Mouse (Mus musculus): ENCODE results near the gene Nol4l. TPM values are rescaled to one million over a fixed set of nuclear protein-coding genes. Genes with fewer than 3 reads are reported as not detected.

Nol4l gene
- polyA plus RNA-seq, 2 experiments: 3.7 to 5.7 TPM

- DNase-seq (ENCODE audit: low read depth in 3 of 3, low spot score in 3 of 3): peak; percentile 67 to 74 (median 71)
- H3K4me2 ChIP-seq (ENCODE audit: low read depth): peak overlapping the region; percentile 59
- WGBS (ENCODE audit: insufficient replicate concordance): 29% methylated on average over 9 of the region's 9 CpGs
- H3K9me3 ChIP-seq (ENCODE audit: control insufficient read depth, low read length): no peaks in the 10 kb centered on the region
- H3K27ac ChIP-seq: peak overlapping the region; percentile 79
- H3K4me1 ChIP-seq (replicated peaks; ENCODE audit: control insufficient read depth in 2 of 2, insufficient read depth in 2 of 2, low read length in 1 of 2): peaks cover 36 to 50% of the 10 kb centered on the region in 2 experiments
- H3K4me3 ChIP-seq (ENCODE audit: insufficient read depth in 1 of 2, low read depth in 2 of 2, low read length in 2 of 2): no peak overlapping the region
- H3K27me3 ChIP-seq (ENCODE audit: control insufficient read depth, insufficient read depth, low read length): no peaks in the 10 kb centered on the region
- peak; percentile 81 for ATAC-seq (ENCODE audit: insufficient read depth)
- peak overlapping the region; percentile 49 for H3K9ac ChIP-seq (replicated peaks)
- H3K36me3 ChIP-seq (replicated peaks; ENCODE audit: control insufficient read depth, insufficient read depth, low read depth): no peaks in the 10 kb centered on the region
- TF ChIP-seq CTCF (IDR thresholded peaks at IDR 0.05; ENCODE audit: low read depth) (peak; percentile 43; the same call in 1 of the 2 replicates), EP300 (IDR thresholded peaks at IDR 0.05; ENCODE audit: low read depth) (peak; percentile 90)
These were observed 74.8 kb downstream of the Nol4l start for GRCm38 (mm10) chr2:153454841-153455506.

GRCm38 (mm10) chr2:153453961-153454759 is 75.6 kb downstream of the Nol4l start:
- Histone ChIP-seq H3K27me3 (ENCODE audit: control insufficient read depth, insufficient read depth, low read length) (no peaks in the 10 kb centered on the region), H3K36me3 (replicated peaks; ENCODE audit: control insufficient read depth, insufficient read depth, low read depth) (no peaks in the 10 kb centered on the region)

GRCm38 (mm10) chr2:153448519-153448918 is 81.3 kb downstream of the Nol4l start:
- peaks cover 21% of the 10 kb centered on the region for H3K27me3 ChIP-seq (ENCODE audit: control insufficient read depth, insufficient read depth, low read length)
- no peak overlapping the region for H3K4me3 ChIP-seq (ENCODE audit: insufficient read depth in 1 of 2, low read depth in 2 of 2, low read length in 2 of 2)
- no peaks in the 10 kb centered on the region for H3K36me3 ChIP-seq (replicated peaks; ENCODE audit: control insufficient read depth, insufficient read depth, low read depth)
- ATAC-seq (ENCODE audit: insufficient read depth) (no peak), DNase-seq (ENCODE audit: low read depth in 3 of 3, low spot score in 3 of 3) (no peak)
- H3K4me2 ChIP-seq (ENCODE audit: low read depth): no peak overlapping the region
- 78% methylated on average over 6 of the region's 6 CpGs for WGBS (ENCODE audit: insufficient replicate concordance)
- H3K9me3 ChIP-seq (ENCODE audit: control insufficient read depth, low read length): no peaks in the 10 kb centered on the region
- no peak overlapping the region for H3K27ac ChIP-seq
- no peak overlapping the region for H3K9ac ChIP-seq (replicated peaks)
- TF ChIP-seq EP300 (IDR thresholded peaks at IDR 0.05; ENCODE audit: low read depth) (no peak), CTCF (IDR thresholded peaks at IDR 0.05; ENCODE audit: low read depth) (no peak)
- H3K4me1 ChIP-seq (replicated peaks; ENCODE audit: control insufficient read depth in 2 of 2, insufficient read depth in 2 of 2, low read length in 1 of 2): peaks cover 14 to 15% of the 10 kb centered on the region in 2 experiments

More at GRCm38 (mm10) chr2:153453961-153454759, 75.6 kb downstream of the Nol4l start:
- WGBS (ENCODE audit: insufficient replicate concordance): 39% methylated on average over 12 of the region's 12 CpGs
- H3K4me2 ChIP-seq (ENCODE audit: low read depth): peak overlapping the region; percentile 59
- peak overlapping the region; percentile 49 for H3K9ac ChIP-seq (replicated peaks)
- peak; percentile 90 for ATAC-seq (ENCODE audit: insufficient read depth)
- no peak for TF ChIP-seq CTCF (IDR thresholded peaks at IDR 0.05; ENCODE audit: low read depth)
- TF ChIP-seq EP300 (IDR thresholded peaks at IDR 0.05; ENCODE audit: low read depth): peak; percentile 80
- H3K4me3 ChIP-seq (ENCODE audit: insufficient read depth in 1 of 2, low read depth in 2 of 2, low read length in 2 of 2): peak overlapping the region in 1 of 2 experiments; percentile 3; a peak in 1 of 4 replicates
- peak overlapping the region; percentile 79 for H3K27ac ChIP-seq
- no peaks in the 10 kb centered on the region for H3K9me3 ChIP-seq (ENCODE audit: control insufficient read depth, low read length)
- DNase-seq (ENCODE audit: low read depth in 3 of 3, low spot score in 3 of 3): peak; percentile 65 to 82 (median 70)
- H3K4me1 ChIP-seq (replicated peaks; ENCODE audit: control insufficient read depth in 2 of 2, insufficient read depth in 2 of 2, low read length in 1 of 2): peaks cover 36 to 50% of the 10 kb centered on the region in 2 experiments

- no peak overlapping the region for H3K4me3 ChIP-seq (ENCODE audit: insufficient read depth in 1 of 2, low read depth in 2 of 2, low read length in 2 of 2)
- H3K4me2 ChIP-seq (ENCODE audit: low read depth): no peak overlapping the region
- H3K27ac ChIP-seq: no peak overlapping the region
- no peaks in the 10 kb centered on the region for H3K9me3 ChIP-seq (ENCODE audit: control insufficient read depth, low read length)
- H3K27me3 ChIP-seq (ENCODE audit: control insufficient read depth, insufficient read depth, low read length): peaks cover 27% of the 10 kb centered on the region
- no peak for DNase-seq (ENCODE audit: low read depth in 3 of 3, low spot score in 3 of 3)
- H3K36me3 ChIP-seq (replicated peaks; ENCODE audit: control insufficient read depth, insufficient read depth, low read depth): no peaks in the 10 kb centered on the region
- no peak for ATAC-seq (ENCODE audit: insufficient read depth)
- H3K4me1 ChIP-seq (replicated peaks; ENCODE audit: control insufficient read depth in 2 of 2, insufficient read depth in 2 of 2, low read length in 1 of 2): peaks cover 8% of the 10 kb centered on the region in 2 experiments; a peak in 3 of 4 replicates
- 85% methylated on average over 3 of the region's 3 CpGs for WGBS (ENCODE audit: insufficient replicate concordance)
- TF ChIP-seq CTCF (IDR thresholded peaks at IDR 0.05; ENCODE audit: low read depth): no peak
- no peak for TF ChIP-seq EP300 (IDR thresholded peaks at IDR 0.05; ENCODE audit: low read depth)
- H3K9ac ChIP-seq (replicated peaks): no peak overlapping the region
These were observed 82.1 kb downstream of the Nol4l start for GRCm38 (mm10) chr2:153447719-153448118.

GRCm38 (mm10) chr2:153446476-153446875 is 83.3 kb downstream of the Nol4l start:
- H3K27ac ChIP-seq: no peak overlapping the region
- H3K9me3 ChIP-seq (ENCODE audit: control insufficient read depth, low read length): no peaks in the 10 kb centered on the region
- peak overlapping the region; percentile 98 for H3K4me2 ChIP-seq (ENCODE audit: low read depth)
- H3K9ac ChIP-seq (replicated peaks): no peak overlapping the region
- TF ChIP-seq CTCF (IDR thresholded peaks at IDR 0.05; ENCODE audit: low read depth): no peak
- TF ChIP-seq EP300 (IDR thresholded peaks at IDR 0.05; ENCODE audit: low read depth): no peak
- DNase-seq (ENCODE audit: low read depth in 3 of 3, low spot score in 3 of 3) (no peak), ATAC-seq (ENCODE audit: insufficient read depth) (no peak)
- H3K27me3 ChIP-seq (ENCODE audit: control insufficient read depth, insufficient read depth, low read length): peaks cover 28% of the 10 kb centered on the region
- WGBS (ENCODE audit: insufficient replicate concordance): 23% methylated on average over 4 of the region's 4 CpGs
- H3K36me3 ChIP-seq (replicated peaks; ENCODE audit: control insufficient read depth, insufficient read depth, low read depth): no peaks in the 10 kb centered on the region
- no peak overlapping the region for H3K4me3 ChIP-seq (ENCODE audit: insufficient read depth in 1 of 2, low read depth in 2 of 2, low read length in 2 of 2)
- H3K4me1 ChIP-seq (replicated peaks; ENCODE audit: control insufficient read depth in 2 of 2, insufficient read depth in 2 of 2, low read length in 1 of 2): peaks cover 8 to 9% of the 10 kb centered on the region in 2 experiments; a peak in 3 of 4 replicates

Data from liver, embryonic 14.5 days (tissue).